Mouse (Mus musculus) lung, embryonic 14.5 days (tissue): ENCODE measurements around the gene S100a8. TPM values are rescaled to one million over a fixed set of nuclear protein-coding genes. Genes with fewer than 3 reads are reported as not detected.
A peak's percentile ranks its signal among the peaks of the same experiment; 100 is the strongest.

Experiments
- ATAC-seq: fragments of 200-750 bp; cut with Nextera tagmentation; 2 replicates; pipeline ENCODE4 v1.8.0; 2017; ENCODE audit warnings: mild to moderate bottlenecking, moderate TSS enrichment, moderate library complexity; ENCODE audit not compliant: insufficient read depth
- DNase-seq: peaks from one replicate; pipeline ENCODE4 v3.0.0-alpha.2; 2015
- H3K27ac ChIP-seq: fragments of 300-500 bp; sonication (generic); 2 replicates; pipeline ENCODE4 v1.5.1; 2014; ENCODE audit warnings: low read depth, mild to moderate bottlenecking, moderate library complexity
- H3K27me3 ChIP-seq: fragments of 300-500 bp; sonication (generic); 2 replicates; pipeline ENCODE4 v1.6.1; 2014; ENCODE audit warnings: low read length, control low read depth; ENCODE audit not compliant: insufficient read depth
- H3K36me3 ChIP-seq: fragments of 300-500 bp; sonication (generic); 2 replicates; pipeline ENCODE4 v1.6.1; 2014; ENCODE audit warnings: control low read depth; ENCODE audit not compliant: insufficient read depth
- H3K4me1 ChIP-seq: fragments of 300-500 bp; sonication (generic); 2 replicates; pipeline ENCODE4 v1.6.1; 2014; ENCODE audit warnings: antibody characterized with exemption, control low read depth; ENCODE audit not compliant: insufficient read depth
- H3K4me2 ChIP-seq: fragments of 300-500 bp; sonication (generic); 2 replicates; pipeline ENCODE4 v1.6.1; 2014; ENCODE audit warnings: mild to moderate bottlenecking
- H3K4me3 ChIP-seq: fragments of 300-500 bp; sonication (generic); 2 replicates; pipeline ENCODE4 v1.5.1; 2014; ENCODE audit warnings: low read depth, low read length
- H3K9ac ChIP-seq: fragments of 300-500 bp; sonication (generic); 2 replicates; pipeline ENCODE4 v1.6.1; 2014
- H3K9me3 ChIP-seq: fragments of 300-500 bp; sonication (generic); 2 replicates; pipeline ENCODE4 v1.6.1; 2016; ENCODE audit warnings: low read depth, low read length, control low read depth
- CTCF ChIP-seq: IDR thresholded peaks from 2 replicates; pipeline ENCODE4 v1.5.1; 2016; ENCODE audit warnings: antibody characterized with exemption, low read depth
- WGBS: fragments of 180-500 bp; shearing (Covaris S2); extraction: QIAGEN DNeasy Blood & Tissue Kit; methylation state at CpG from one replicate; pipeline ENCODE4 v1.1.7; 2014; 5-methylcytosine and 5-hydroxymethylcytosine counted together
- polyA plus RNA-seq: library from polyadenylated mRNA; unstranded; fragments of >200 nt; fragmentation: Nextera tagmentation; extraction: Ambion mirVana; gene quantifications from 2 replicates; pipeline ENCODE4 v1.2.1, GENCODE M21; 2014

S100a8 gene
- polyA plus RNA-seq, 1 experiment from 2014 or later = 5.6 TPM

DNA sequence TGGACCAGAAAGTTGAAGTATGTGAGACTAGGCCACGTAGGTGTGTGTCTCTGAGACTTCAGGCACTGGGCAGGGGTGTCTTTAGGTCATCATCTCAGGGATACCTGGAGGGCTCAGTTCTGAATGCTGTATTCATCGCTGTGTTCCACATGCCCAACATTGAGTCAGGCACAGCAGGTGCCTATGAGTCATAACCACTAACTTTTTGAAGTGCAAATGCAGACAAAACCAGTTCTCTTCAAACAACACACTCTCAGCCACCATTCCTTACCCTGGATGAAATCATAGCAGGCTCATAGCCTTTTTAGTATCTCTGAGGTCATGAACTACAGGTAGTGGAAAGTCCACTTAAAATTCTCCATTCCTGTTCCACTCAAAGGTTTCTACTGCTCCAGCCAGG, 39.5 kb upstream of the S100a8 start:
- Histone ChIP-seq H3K4me2 (no peak overlapping the region), H3K27me3 (no peaks in the 10 kb centered on the region), H3K4me1 (peaks cover 3% of the 10 kb centered on the region; the same call in 1 of the 2 replicates), H3K9me3 (no peaks in the 10 kb centered on the region), H3K36me3 (no peaks in the 10 kb centered on the region), H3K27ac (no peak overlapping the region), H3K9ac (no peak overlapping the region), H3K4me3 (no peak overlapping the region)
- no peak for TF ChIP-seq CTCF
- 66% methylated on average over 2 of the region's 2 CpGs for WGBS
- peak; percentile 37; the same call in 1 of the 2 replicates for ATAC-seq
- DNase-seq = no peak

DNA sequence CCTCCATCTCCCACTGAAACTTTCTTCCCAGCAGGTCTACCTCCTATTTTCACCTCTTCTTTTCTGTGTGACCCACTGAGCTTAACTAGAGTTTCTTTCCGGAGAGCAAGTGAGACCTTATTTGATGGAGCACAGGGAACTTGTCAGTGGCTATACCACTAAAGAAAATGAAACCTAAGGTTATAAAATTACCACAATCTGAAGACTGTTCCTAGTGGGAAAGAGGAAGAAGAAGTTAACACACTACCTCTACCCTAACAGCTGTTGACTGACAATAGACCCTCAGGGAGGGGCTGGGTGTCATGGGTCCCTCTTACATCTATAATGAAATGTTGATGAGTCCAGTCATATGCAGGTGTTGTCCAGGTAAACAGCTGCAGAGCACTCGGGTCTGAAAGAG, 36.8 kb upstream of the S100a8 start:
- Histone ChIP-seq H3K9me3 (no peaks in the 10 kb centered on the region), H3K27ac (no peak overlapping the region), H3K4me1 (no peaks in the 10 kb centered on the region), H3K27me3 (no peaks in the 10 kb centered on the region), H3K9ac (no peak overlapping the region), H3K4me2 (no peak overlapping the region), H3K36me3 (no peaks in the 10 kb centered on the region), H3K4me3 (no peak overlapping the region)
- WGBS = 61% methylated on average over 2 of the region's 2 CpGs
- no peak for TF ChIP-seq CTCF
- no peak for ATAC-seq
- no peak for DNase-seq

DNA sequence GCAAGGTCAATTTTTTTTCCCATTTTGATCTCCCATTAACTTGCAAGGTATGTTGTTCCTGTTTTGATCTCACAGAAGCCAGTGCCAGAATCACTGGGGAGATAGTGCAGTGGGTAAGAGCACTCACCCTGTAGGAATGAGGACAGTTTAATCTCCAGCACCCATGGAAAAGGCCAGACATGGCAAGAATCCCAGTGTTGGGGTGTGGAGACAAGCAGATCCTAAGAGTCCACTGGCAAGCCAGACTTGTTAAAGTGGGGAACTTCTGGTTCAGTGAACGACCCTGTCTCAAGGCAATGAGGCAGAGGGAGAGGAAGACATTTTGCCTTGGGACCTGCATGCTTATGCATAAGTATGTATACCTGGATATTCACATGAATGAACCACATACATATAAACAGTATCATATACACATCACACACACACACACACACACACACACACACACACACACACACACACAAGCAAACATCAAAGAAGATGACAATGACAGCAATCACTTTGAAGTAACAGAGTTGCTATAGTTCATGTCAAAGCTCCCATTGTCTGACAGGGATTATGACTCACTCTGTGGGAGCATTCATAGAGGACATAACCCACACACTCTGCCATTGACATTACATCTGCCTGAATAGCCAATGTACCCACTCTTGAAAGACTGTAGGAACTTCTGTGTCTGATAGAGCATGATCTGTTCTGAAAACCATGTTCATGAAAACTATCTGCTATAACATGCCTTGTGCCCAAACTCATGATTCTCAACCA, 30.1 kb upstream of the S100a8 start:
- H3K4me3 ChIP-seq = no peak overlapping the region
- H3K9me3 ChIP-seq = no peaks in the 10 kb centered on the region
- DNase-seq (no peak), ATAC-seq (no peak)
- no peaks in the 10 kb centered on the region for H3K36me3 ChIP-seq
- H3K27ac ChIP-seq = no peak overlapping the region
- TF ChIP-seq CTCF = no peak
- no peaks in the 10 kb centered on the region for H3K4me1 ChIP-seq
- WGBS = 57% methylated on average over 1 of the region's 1 CpGs
- H3K27me3 ChIP-seq = no peaks in the 10 kb centered on the region
- no peak overlapping the region for H3K4me2 ChIP-seq
- no peak overlapping the region for H3K9ac ChIP-seq

DNA sequence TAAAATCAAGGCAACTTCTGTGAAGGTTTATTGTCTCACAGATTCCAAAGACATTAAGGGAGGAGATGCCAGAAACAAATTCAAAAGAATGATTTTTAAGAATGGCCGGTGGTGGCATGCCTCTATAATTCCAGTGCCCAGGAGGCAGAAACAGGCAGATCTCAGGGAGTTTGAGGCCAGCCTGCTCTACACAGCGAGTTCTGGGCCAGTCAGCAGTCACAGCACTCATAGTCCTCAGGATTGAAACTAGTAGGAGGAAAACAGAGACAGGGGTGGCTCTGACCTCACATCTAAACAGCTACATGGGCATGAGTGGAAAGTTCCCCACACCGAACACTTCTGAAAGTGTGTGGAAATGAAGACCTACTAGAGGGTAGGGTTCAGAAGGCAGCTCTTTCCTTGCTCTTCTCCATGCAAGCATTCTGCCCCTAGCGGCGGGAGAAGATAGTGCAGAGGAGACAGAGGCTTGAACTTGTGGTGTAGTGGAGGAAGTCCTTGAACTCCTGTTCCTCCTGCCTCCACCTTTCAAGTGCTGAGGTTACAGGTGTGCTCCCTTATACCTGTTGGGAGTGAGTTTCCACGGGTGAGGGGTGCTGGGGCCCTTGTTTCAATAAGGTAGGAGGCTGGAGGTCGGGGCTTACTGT, 29.1 kb upstream of the S100a8 start:
- H3K9me3 ChIP-seq = no peaks in the 10 kb centered on the region
- H3K9ac ChIP-seq = no peak overlapping the region
- H3K36me3 ChIP-seq = no peaks in the 10 kb centered on the region
- H3K27me3 ChIP-seq = no peaks in the 10 kb centered on the region
- WGBS = 53% methylated on average over 7 of the region's 7 CpGs
- H3K4me3 ChIP-seq = no peak overlapping the region
- no peak overlapping the region for H3K27ac ChIP-seq
- no peak overlapping the region for H3K4me2 ChIP-seq
- peak; percentile 57 for DNase-seq
- TF ChIP-seq CTCF = peak; percentile 80
- no peak for ATAC-seq
- H3K4me1 ChIP-seq = no peaks in the 10 kb centered on the region

DNA sequence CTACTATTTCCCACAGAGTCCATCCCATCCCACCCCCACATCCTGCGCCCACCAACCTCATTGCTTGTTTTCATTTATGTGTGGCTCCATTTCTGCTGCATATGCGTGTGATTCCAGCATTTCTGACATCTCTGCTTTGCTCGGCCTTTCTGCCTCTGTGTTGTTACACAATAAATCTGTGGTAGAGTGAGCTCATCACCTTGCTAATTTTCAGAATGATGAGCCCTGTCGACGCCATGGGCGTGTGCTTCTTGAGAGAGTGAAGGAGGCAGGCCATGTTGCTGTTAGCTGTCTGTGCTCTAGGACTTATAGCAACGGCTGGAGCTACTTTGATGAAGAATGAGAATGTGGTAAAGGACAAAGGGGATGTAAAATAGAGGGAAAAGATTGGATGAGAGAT, 27.8 kb upstream of the S100a8 start:
- Histone ChIP-seq H3K4me2 (no peak overlapping the region), H3K4me1 (no peaks in the 10 kb centered on the region), H3K27ac (no peak overlapping the region), H3K9ac (no peak overlapping the region), H3K9me3 (no peaks in the 10 kb centered on the region), H3K4me3 (no peak overlapping the region), H3K36me3 (no peaks in the 10 kb centered on the region), H3K27me3 (no peaks in the 10 kb centered on the region)
- ATAC-seq (no peak), DNase-seq (no peak)
- WGBS = 72% methylated on average over 7 of the region's 7 CpGs
- TF ChIP-seq CTCF = no peak

DNA sequence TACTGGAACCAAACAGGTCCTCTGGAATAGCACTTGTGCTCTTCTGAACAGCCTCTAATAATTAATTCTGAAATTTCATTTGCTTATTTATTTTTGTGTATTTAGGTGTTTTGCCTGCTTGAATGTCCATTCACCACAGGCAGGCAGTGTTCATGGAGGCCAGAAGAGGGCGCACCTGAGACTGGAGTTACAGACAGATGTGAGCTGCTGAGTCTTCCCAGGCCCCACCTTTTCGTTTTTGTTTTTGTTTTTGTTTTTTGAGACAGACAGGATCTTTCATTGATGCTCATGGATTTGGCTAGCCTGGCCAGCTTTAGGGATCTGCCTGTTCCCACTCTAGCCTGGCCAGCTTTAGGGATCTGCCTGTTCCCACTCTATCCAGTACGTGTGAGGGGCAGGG, 24.6 kb upstream of the S100a8 start:
- H3K4me1 ChIP-seq = no peaks in the 10 kb centered on the region
- ATAC-seq (no peak), DNase-seq (peak; percentile 26)
- WGBS = 54% methylated on average over 3 of the region's 3 CpGs
- H3K4me2 ChIP-seq = no peak overlapping the region
- no peak overlapping the region for H3K9ac ChIP-seq
- H3K27ac ChIP-seq = no peak overlapping the region
- peak; percentile 58 for TF ChIP-seq CTCF
- no peak overlapping the region for H3K4me3 ChIP-seq
- H3K27me3 ChIP-seq = no peaks in the 10 kb centered on the region
- no peaks in the 10 kb centered on the region for H3K36me3 ChIP-seq
- H3K9me3 ChIP-seq = no peaks in the 10 kb centered on the region

DNA sequence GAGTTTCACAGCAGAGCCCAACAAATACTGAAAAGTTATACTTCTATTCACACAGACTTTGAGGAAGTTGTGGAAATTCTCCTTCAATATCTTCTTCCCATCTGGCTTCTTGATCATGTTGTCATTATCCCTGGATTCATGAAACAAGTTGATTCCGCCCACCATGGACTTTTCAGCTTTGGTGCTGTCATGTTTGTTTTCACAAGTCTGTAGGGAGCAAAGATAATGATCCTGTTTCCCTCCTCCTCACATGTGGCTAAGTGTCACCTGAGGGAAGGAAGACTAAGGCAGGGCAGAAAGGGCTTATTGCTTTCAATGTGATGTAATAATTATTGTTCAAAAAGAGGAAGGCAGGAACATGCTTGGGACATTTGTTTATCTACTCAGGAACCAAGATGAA, 21.5 kb upstream of the S100a8 start:
- DNase-seq (no peak), ATAC-seq (no peak)
- Histone ChIP-seq H3K9ac (no peak overlapping the region), H3K27me3 (no peaks in the 10 kb centered on the region), H3K4me3 (no peak overlapping the region), H3K36me3 (no peaks in the 10 kb centered on the region), H3K4me2 (no peak overlapping the region), H3K27ac (no peak overlapping the region), H3K4me1 (no peaks in the 10 kb centered on the region), H3K9me3 (no peaks in the 10 kb centered on the region)
- no peak for TF ChIP-seq CTCF
- WGBS = 55% methylated on average over 1 of the region's 1 CpGs
